Mouse (Mus musculus) brown adipose tissue, adult 24 weeks (tissue): ENCODE measurements around the gene Gprin1. TPM values are rescaled to one million over a fixed set of nuclear protein-coding genes. Genes with fewer than 3 reads are reported as not detected.

Source experiments
- H3K27ac ChIP-seq: fragments of 200-500 bp; replicated peaks from 2 replicates; pipeline ENCODE4 v1.5.1; 2012; ENCODE audit warnings: low read depth, mild to moderate bottlenecking, low read length
- H3K4me1 ChIP-seq: fragments of 200-500 bp; 2 replicates; pipeline ENCODE4 v1.6.1; 2012; ENCODE audit warnings: low read length, mixed read lengths; ENCODE audit not compliant: control insufficient read depth, insufficient read depth, insufficient read length
- H3K4me3 ChIP-seq: fragments of 200-500 bp; 2 replicates; pipeline ENCODE4 v1.5.1; 2012; ENCODE audit warnings: low read depth, mild to moderate bottlenecking, low read length, moderate library complexity; ENCODE audit not compliant: insufficient read depth
- polyA plus RNA-seq: library from polyadenylated mRNA; stranded (reverse); fragments of >200 nt; gene quantifications from 2 replicates; pipeline ENCODE4 v1.2.4, GENCODE M21; 2012; ENCODE audit not compliant: missing spikeins, insufficient read depth, insufficient read length

Gene Gprin1
- polyA plus RNA-seq, 1 experiment: not detected

- peak overlapping the region; percentile 76 for H3K27ac ChIP-seq
- peak overlapping the region; percentile 93 for H3K4me3 ChIP-seq
- peaks cover 16% of the 10 kb centered on the region for H3K4me1 ChIP-seq
Measured at GRCm38 (mm10) chr13:54687096-54687495, 62.6 kb downstream of the Gprin1 start.

Other genes with a start within 250 kb of the Gprin1 start
- gene Simc1, start 246.1 kb downstream of the Gprin1 start, polyA plus RNA-seq: 2.6 TPM in 2 replicates
- gene 4833439L19Rik, start 184.4 kb downstream of the Gprin1 start, polyA plus RNA-seq: 122 and 176 TPM in 2 replicates
- gene Arl10, start 174.9 kb downstream of the Gprin1 start, polyA plus RNA-seq: 3.7 and 6.7 TPM in 2 replicates
- 16.0 and 18.0 TPM in 2 replicates for gene Nop16, start 159.8 kb downstream of the Gprin1 start, polyA plus RNA-seq
- gene Higd2a, start 159.7 kb downstream of the Gprin1 start, polyA plus RNA-seq: 305 and 329 TPM in 2 replicates
- 44.2 and 48.8 TPM in 2 replicates for gene Cltb, start 138.5 kb downstream of the Gprin1 start, polyA plus RNA-seq
- 26.1 and 26.3 TPM in 2 replicates for gene Faf2, start 128.1 kb downstream of the Gprin1 start, polyA plus RNA-seq
- 46.7 and 49.4 TPM in 2 replicates for gene Rnf44, start 56.0 kb downstream of the Gprin1 start, polyA plus RNA-seq
- not detected in 2 replicates for gene Cdhr2, start 48.4 kb downstream of the Gprin1 start, polyA plus RNA-seq
- not detected in 2 replicates for gene Sncb, start 16.7 kb upstream of the Gprin1 start, polyA plus RNA-seq
- not detected in 2 replicates for gene Eif4e1b, start 34.1 kb upstream of the Gprin1 start, polyA plus RNA-seq
- gene Tspan17, start 39.5 kb upstream of the Gprin1 start, polyA plus RNA-seq: 29.5 and 42.0 TPM in 2 replicates
- 3.1 and 3.6 TPM in 2 replicates for gene Unc5a, start 199.5 kb upstream of the Gprin1 start, polyA plus RNA-seq